Mouse (Mus musculus): Measurements from ENCODE around the gene Aldh8a1. TPM values are rescaled to one million over a fixed set of nuclear protein-coding genes. Genes with fewer than 3 reads are reported as not detected.

Aldh8a1 gene
- polyA plus RNA-seq (2014; fragmentation: Illumina TruSeq; extraction: RNeasy Lipid Tissue Mini Kit (QIAGEN cat#74804); ENCODE audit: low read depth, low replicate concordance) = 0.58 TPM

GRCm38 (mm10) chr10:21376682-21377473 is at the start of gene Aldh8a1:
Gene Aldh8a1, plus strand, starts transcription at chr10:21377291.

Other genes with a start within 250 kb of the Aldh8a1 start
- not detected for gene Myb, start 216.3 kb upstream of the Aldh8a1 start, polyA plus RNA-seq (2014; fragmentation: Illumina TruSeq; extraction: RNeasy Lipid Tissue Mini Kit (QIAGEN cat#74804); ENCODE audit: low read depth, low replicate concordance)
- gene Hbs1l, start 81.3 kb upstream of the Aldh8a1 start, polyA plus RNA-seq (2014; fragmentation: Illumina TruSeq; extraction: RNeasy Lipid Tissue Mini Kit (QIAGEN cat#74804); ENCODE audit: low read depth, low replicate concordance) = 61.5 TPM
- gene 1700020N01Rik, start 215.9 kb downstream of the Aldh8a1 start, polyA plus RNA-seq (2014; fragmentation: Illumina TruSeq; extraction: RNeasy Lipid Tissue Mini Kit (QIAGEN cat#74804); ENCODE audit: low read depth, low replicate concordance) = not detected